Mouse (Mus musculus) CD4-positive, CD25-positive, alpha-beta regulatory T cell, adult 9 weeks (primary cell): ENCODE results near the gene Gpatch2l. TPM values are rescaled to one million over a fixed set of nuclear protein-coding genes. Genes with fewer than 3 reads are reported as not detected.

Source experiments
- polyA plus RNA-seq: library from polyadenylated mRNA; unstranded; fragments of 100-300 nt; shearing (Covaris generic); gene quantifications from one replicate; pipeline ENCODE4 v1.2.1, GENCODE M21; 2017

The Gpatch2l gene
- polyA plus RNA-seq: 39.9 TPM

DNA sequence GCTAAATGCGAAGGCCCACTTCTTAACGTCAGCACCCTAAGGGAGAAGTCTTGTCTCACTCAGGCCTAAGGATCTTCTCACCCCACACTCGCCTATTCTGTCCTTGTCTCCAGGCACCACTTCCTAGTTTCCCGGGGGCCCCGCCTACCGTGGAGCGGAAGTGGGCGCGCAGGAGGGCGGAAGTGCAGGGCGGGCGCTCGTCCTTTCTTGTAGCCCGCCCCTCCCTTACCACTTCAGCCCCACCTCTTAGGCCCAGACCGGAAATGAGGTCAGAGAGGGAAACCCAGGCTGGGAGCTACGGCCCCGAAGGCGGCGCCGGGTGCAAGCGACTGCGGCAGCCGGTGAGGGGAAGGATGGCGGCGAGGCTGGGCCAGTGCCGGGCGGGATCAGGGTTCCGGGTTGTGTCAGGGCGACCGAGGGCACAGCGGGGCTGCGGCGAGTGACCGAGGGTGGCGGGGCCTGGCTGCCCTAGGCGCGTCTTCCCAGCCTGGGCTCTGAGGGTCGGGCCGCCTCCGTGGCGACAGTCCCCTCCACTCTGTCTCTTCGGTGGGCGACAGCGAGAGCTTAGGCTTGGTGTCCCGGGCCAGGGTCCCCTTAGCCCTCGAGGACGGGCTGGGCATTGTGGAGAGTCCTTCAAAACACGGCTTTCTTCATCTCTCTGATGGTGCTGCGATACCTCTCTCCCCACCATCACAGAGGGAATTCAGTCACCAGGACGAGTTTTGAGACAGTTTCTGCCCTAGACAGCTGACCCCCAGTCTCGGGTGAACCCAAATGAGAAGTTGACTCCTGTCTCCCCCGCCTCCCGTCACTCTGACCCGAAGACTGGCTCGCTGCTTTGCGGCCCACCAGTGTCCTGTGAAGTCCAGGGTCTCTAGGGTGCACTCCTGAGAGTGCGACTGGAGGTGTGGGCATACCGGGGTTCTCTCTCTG is at the start of gene Gpatch2l:
TSS of gene Gpatch2l (plus strand) at position 255 of the 933 bp plus-strand sequence.

Other genes with a start within 250 kb of the Gpatch2l start
- 1.5 TPM for gene Tgfb3, start 162.8 kb upstream of the Gpatch2l start, polyA plus RNA-seq
- gene Ift43, start 159.3 kb upstream of the Gpatch2l start, polyA plus RNA-seq: 4.7 TPM
- gene Esrrb, start 119.3 kb downstream of the Gpatch2l start, polyA plus RNA-seq: not detected